11 mouse cellular contexts compared by ENCODE assay signal in genomic region chr4:120267683-120268082, GRCm38 (mm10). TPM values are rescaled to one million over a fixed set of nuclear protein-coding genes. Genes with fewer than 3 reads are reported as not detected.
DNase-seq lines count a peak whose midpoint lies in the region; ATAC-seq lines count a peak whose summit lies in the region.
"Had no signal": no experiment of that assay in that cellular context is flagged by ENCODE, and none has a peak within 500 bp of the region (broad histone marks: within the 10 kb centered on the region; RNA-seq: fewer than 3 reads in every experiment).

No protein-coding gene starts in this region.

- H3K4me2 ChIP-seq in heart, embryonic 16.5 days (ENCODE audit: low read depth, low read length): peak overlapping the region; percentile 69
- H3K4me2 ChIP-seq in embryonic facial prominence, embryonic 12.5 days (replicated peaks): peak overlapping the region; percentile 71
- H3K4me2 ChIP-seq in hindbrain, embryonic 16.5 days (ENCODE audit: low read length): peak overlapping the region; percentile 55
- peak overlapping the region; percentile 53 for H3K4me2 ChIP-seq in midbrain, embryonic 14.5 days (ENCODE audit: low read length)

- WGBS in heart, embryonic 16.5 days: 10% methylated on average over 25 of the region's 25 CpGs
- 4% methylated on average over 25 of the region's 25 CpGs for WGBS in embryonic facial prominence, embryonic 12.5 days
- 14% methylated on average over 25 of the region's 25 CpGs for WGBS in hindbrain, embryonic 16.5 days
- WGBS in midbrain, embryonic 14.5 days: 10% methylated on average over 25 of the region's 25 CpGs

- no peak for ATAC-seq in heart, embryonic 16.5 days (replicated peaks; ENCODE audit: extremely low read depth, insufficient read depth, low FRiP score)
- 0 out of 2 replicates have a peak, but pooled peaks have one; percentile 3 for ATAC-seq in embryonic facial prominence, embryonic 12.5 days (ENCODE audit: insufficient number of reproducible peaks, insufficient read depth, low FRiP score, low TSS enrichment)
- no peak for ATAC-seq in hindbrain, embryonic 16.5 days
- ATAC-seq in midbrain, embryonic 14.5 days (ENCODE audit: low FRiP score, low TSS enrichment): no peak
- ATAC-seq: CD4-positive, CD25-positive, alpha-beta regulatory T cell, adult 4 months had no signal

- no peaks in the 10 kb centered on the region for H3K36me3 ChIP-seq in heart, embryonic 16.5 days (ENCODE audit: control insufficient read depth, insufficient read depth)
- no peaks in the 10 kb centered on the region for H3K36me3 ChIP-seq in embryonic facial prominence, embryonic 12.5 days
- no peaks in the 10 kb centered on the region for H3K36me3 ChIP-seq in hindbrain, embryonic 16.5 days (ENCODE audit: control insufficient read depth, insufficient read depth, low read length)
- H3K36me3 ChIP-seq in midbrain, embryonic 14.5 days (ENCODE audit: control insufficient read depth, insufficient read depth, low read length): peaks cover 6% of the 10 kb centered on the region; the same call in 1 of the 2 replicates

- peak overlapping the region; percentile 47 for H3K4me3 ChIP-seq in heart, embryonic 16.5 days (ENCODE audit: low read length)
- H3K4me3 ChIP-seq in embryonic facial prominence, embryonic 12.5 days: peak overlapping the region; percentile 48
- H3K4me3 ChIP-seq in hindbrain, embryonic 16.5 days (ENCODE audit: low read length): peak overlapping the region; percentile 37; the same call in 1 of the 2 replicates
- H3K4me3 ChIP-seq in midbrain, embryonic 14.5 days (replicated peaks; ENCODE audit: low read depth, low read length): peak overlapping the region; percentile 28

- DNase-seq in heart, adult 8-10 months (ENCODE audit: low spot score): no peak
- no peak for DNase-seq in midbrain, embryonic 14.5 days
- no peak for DNase-seq in thymus, postnatal 25 days
- no peak for DNase-seq in B cell, adult 2 months
- no peak for DNase-seq in gastrocnemius, adult 18-20 months (ENCODE audit: low spot score)
- DNase-seq: adrenal gland, adult 8-10 months; lung, postnatal 36 days had no signal

- H3K27ac ChIP-seq in heart, embryonic 16.5 days (ENCODE audit: low read length): no peak overlapping the region
- no peak overlapping the region for H3K27ac ChIP-seq in embryonic facial prominence, embryonic 12.5 days
- H3K27ac ChIP-seq in hindbrain, embryonic 16.5 days (ENCODE audit: low read depth, low read length): no peak overlapping the region
- H3K27ac ChIP-seq in midbrain, embryonic 14.5 days (replicated peaks; ENCODE audit: low read depth, low read length): no peak overlapping the region

- H3K9ac ChIP-seq in heart, embryonic 16.5 days (ENCODE audit: low read length): peak overlapping the region; percentile 55
- H3K9ac ChIP-seq in embryonic facial prominence, embryonic 12.5 days: peak overlapping the region; percentile 54; the same call in 1 of the 2 replicates
- peak overlapping the region; percentile 45 for H3K9ac ChIP-seq in hindbrain, embryonic 16.5 days (ENCODE audit: low read depth, low read length)
- peak overlapping the region; percentile 29; the same call in 1 of the 2 replicates for H3K9ac ChIP-seq in midbrain, embryonic 14.5 days (replicated peaks; ENCODE audit: low read length)

- H3K4me1 ChIP-seq in heart, embryonic 16.5 days (ENCODE audit: control insufficient read depth, insufficient read depth, low read length): peaks cover 14% of the 10 kb centered on the region
- H3K4me1 ChIP-seq in embryonic facial prominence, embryonic 12.5 days: peaks cover 39% of the 10 kb centered on the region
- peaks cover 48% of the 10 kb centered on the region for H3K4me1 ChIP-seq in hindbrain, embryonic 16.5 days (ENCODE audit: control insufficient read depth, insufficient read depth, low read depth, low read length)
- peaks cover 52% of the 10 kb centered on the region for H3K4me1 ChIP-seq in midbrain, embryonic 14.5 days (ENCODE audit: control insufficient read depth, insufficient read depth, low read length)

- H3K9me3 ChIP-seq in heart, embryonic 16.5 days (replicated peaks; ENCODE audit: control insufficient read depth, low read length): no peaks in the 10 kb centered on the region
- no peaks in the 10 kb centered on the region for H3K9me3 ChIP-seq in embryonic facial prominence, embryonic 12.5 days
- H3K9me3 ChIP-seq in hindbrain, embryonic 16.5 days (ENCODE audit: control insufficient read depth, low read length): no peaks in the 10 kb centered on the region
- H3K9me3 ChIP-seq in midbrain, embryonic 14.5 days (ENCODE audit: control insufficient read depth, low read length): no peaks in the 10 kb centered on the region

- peaks cover 81% of the 10 kb centered on the region for H3K27me3 ChIP-seq in heart, embryonic 16.5 days (ENCODE audit: control insufficient read depth, insufficient read depth, low read length)
- peaks cover 86% of the 10 kb centered on the region for H3K27me3 ChIP-seq in embryonic facial prominence, embryonic 12.5 days
- peaks cover 44% of the 10 kb centered on the region for H3K27me3 ChIP-seq in hindbrain, embryonic 16.5 days (replicated peaks; ENCODE audit: control insufficient read depth, insufficient read depth, low read length)
- H3K27me3 ChIP-seq in midbrain, embryonic 14.5 days (ENCODE audit: control insufficient read depth, insufficient read depth, low read length): peaks cover 63% of the 10 kb centered on the region

RNA-seq across cellular contexts. Expression of gene Foxo6, which starts 19.5 kb away (rescaled TPM):
- 0.11 and 0.12 TPM in 2 replicates for polyA plus RNA-seq in heart, embryonic 16.5 days (2015; fragmentation: Nextera tagmentation; extraction: Ambion mirVana)
- total RNA-seq in heart, adult 8-10 months (2022): 1 to 10 TPM; 2.3 to 6.3 (median 3.3) TPM
- 0.46 and 0.47 TPM in 2 replicates for polyA plus RNA-seq in embryonic facial prominence, embryonic 12.5 days (2016; fragmentation: Nextera tagmentation; extraction: Ambion mirVana)
- polyA plus RNA-seq in hindbrain, embryonic 16.5 days (2015; fragmentation: Nextera tagmentation; extraction: Ambion mirVana): 0.85 and 1.1 TPM in 2 replicates
- polyA plus RNA-seq in midbrain, embryonic 14.5 days (2014; fragmentation: Nextera tagmentation; extraction: Ambion mirVana): 2.0 and 2.6 TPM in 2 replicates
- 1 to 10 TPM; 4.4 to 6.6 TPM for total RNA-seq in gastrocnemius, adult 18-20 months (2021)
- polyA plus RNA-seq: CD4-positive, CD25-positive, alpha-beta regulatory T cell, adult 4 months had no signal
